Mouse (Mus musculus) midbrain, embryonic 11.5 days (tissue): Measurements from ENCODE around the gene Jak3. TPM values are rescaled to one million over a fixed set of nuclear protein-coding genes. Genes with fewer than 3 reads are reported as not detected.

Source experiments
- microRNA-seq: library from miRNA; unstranded; fragments of <30 nt; microRNA quantifications from one replicate; pipeline ENCODE4, GENCODE M21; 2017
- polyA plus RNA-seq: library from polyadenylated mRNA; unstranded; fragments of >200 nt; fragmentation: Nextera tagmentation; extraction: Ambion mirVana; gene quantifications from 2 replicates; pipeline ENCODE4 v1.2.1, GENCODE M21; 2014

Jak3 gene
- polyA plus RNA-seq, 1 experiment from 2014 or later, result 1.7 TPM

Small RNAs within 50 kb of the gene (microRNA-seq; reads per million reads assigned to microRNA genes)
- gene Mir6769b, result not detected

Other genes starting within 250 kb of the Jak3 start
- gene Abhd8, start 212.6 kb upstream of the Jak3 start, polyA plus RNA-seq, result 36.4 and 42.2 TPM in 2 replicates
- gene Mrpl34, start 211.3 kb upstream of the Jak3 start, polyA plus RNA-seq, result 249 and 251 TPM in 2 replicates
- 128 and 129 TPM in 2 replicates for gene Dda1, start 207.1 kb upstream of the Jak3 start, polyA plus RNA-seq
- 4.0 and 4.7 TPM in 2 replicates for gene Ano8, start 190.3 kb upstream of the Jak3 start, polyA plus RNA-seq
- gene Gtpbp3, start 188.2 kb upstream of the Jak3 start, polyA plus RNA-seq, result 4.0 and 4.6 TPM in 2 replicates
- 33.7 and 34.1 TPM in 2 replicates for gene Plvap, start 164.5 kb upstream of the Jak3 start, polyA plus RNA-seq
- gene Ccdc194, start 150.6 kb upstream of the Jak3 start, polyA plus RNA-seq, result 0.40 and 0.72 TPM in 2 replicates
- 5.0 and 6.1 TPM in 2 replicates for gene Bst2, start 138.8 kb upstream of the Jak3 start, polyA plus RNA-seq
- gene Mvb12a, start 133.4 kb upstream of the Jak3 start, polyA plus RNA-seq, result 50.7 and 51.0 TPM in 2 replicates
- gene Tmem221, start 117.4 kb upstream of the Jak3 start, polyA plus RNA-seq, result 0.12 and 0.14 TPM in 2 replicates
- not detected in 2 replicates for gene Nxnl1, start 109.7 kb upstream of the Jak3 start, polyA plus RNA-seq
- gene Slc27a1, start 107.4 kb upstream of the Jak3 start, polyA plus RNA-seq, result 8.6 and 12.4 TPM in 2 replicates
- 224 and 234 TPM in 2 replicates for gene Pgls, start 84.1 kb upstream of the Jak3 start, polyA plus RNA-seq
- gene Fam129c, start 78.6 kb upstream of the Jak3 start, polyA plus RNA-seq, result 3.2 and 3.6 TPM in 2 replicates
- gene Colgalt1, start 65.3 kb upstream of the Jak3 start, polyA plus RNA-seq, result 39.5 and 42.8 TPM in 2 replicates
- gene Unc13a, start 4.5 kb upstream of the Jak3 start, polyA plus RNA-seq, result 5.4 and 6.5 TPM in 2 replicates
- 0.44 and 0.48 TPM in 2 replicates for gene Insl3, start 12.9 kb downstream of the Jak3 start, polyA plus RNA-seq
- gene B3gnt3, start 25.5 kb downstream of the Jak3 start, polyA plus RNA-seq, result 0.38 and 0.63 TPM in 2 replicates
- gene Fcho1, start 49.4 kb downstream of the Jak3 start, polyA plus RNA-seq, result 12.9 and 15.3 TPM in 2 replicates
- gene Zfp709, start 205.7 kb downstream of the Jak3 start, polyA plus RNA-seq, result 7.4 and 9.1 TPM in 2 replicates
- gene Zfp882, start 232.3 kb downstream of the Jak3 start, polyA plus RNA-seq, result 7.2 and 9.2 TPM in 2 replicates
- 39.7 and 44.2 TPM in 2 replicates for gene Zfp617, start 232.3 kb downstream of the Jak3 start, polyA plus RNA-seq